Mouse (Mus musculus) myocyte (in vitro differentiated cells): ENCODE measurements around the gene Auts2.

Experiments
- CEBPB ChIP-seq: IDR thresholded peaks from 2 replicates; pipeline ENCODE4 v1.6.1; 2011; ENCODE audit warnings: mild to moderate bottlenecking, moderate library complexity; ENCODE audit not compliant: poor library complexity, insufficient read depth, severe bottlenecking
- E2F4 ChIP-seq: IDR thresholded peaks from one replicate; pipeline ENCODE4 v1.6.1; 2011; ENCODE audit warnings: mild to moderate bottlenecking, control low read depth, moderate library complexity; ENCODE audit not compliant: insufficient read depth
- MAX ChIP-seq: IDR thresholded peaks from one replicate; pipeline ENCODE4 v1.6.1; 2011; ENCODE audit warnings: low read depth, mild to moderate bottlenecking, control low read depth
- MYOG ChIP-seq, 3 experiments: IDR thresholded peaks; one replicate each; pipeline ENCODE4 v1.6.1; 2011; ENCODE audit warnings: control low read depth in 2 of 3, low read depth in 2 of 3, mild to moderate bottlenecking in 2 of 3; ENCODE audit not compliant: insufficient read length in 2 of 3, control insufficient read depth in 1 of 3, insufficient read depth in 1 of 3
- POLR2A ChIP-seq: IDR thresholded peaks from one replicate; pipeline ENCODE4 v1.6.1; 2011; ENCODE audit warnings: low read depth, mild to moderate bottlenecking, control low read depth, moderate library complexity; ENCODE audit not compliant: insufficient read length
- POLR2AphosphoS2 ChIP-seq: IDR thresholded peaks from one replicate; pipeline ENCODE4 v1.6.1; 2011; ENCODE audit warnings: low read depth, control low read depth; ENCODE audit not compliant: insufficient read length
- TCF12 ChIP-seq: IDR thresholded peaks from one replicate; pipeline ENCODE4 v1.6.1; 2011; ENCODE audit warnings: mild to moderate bottlenecking, control low read depth; ENCODE audit not compliant: poor library complexity, insufficient read depth, severe bottlenecking
- USF1 ChIP-seq: IDR thresholded peaks from one replicate; pipeline ENCODE4 v1.6.1; 2011; ENCODE audit warnings: low read depth, mild to moderate bottlenecking, control low read depth, moderate library complexity

DNA sequence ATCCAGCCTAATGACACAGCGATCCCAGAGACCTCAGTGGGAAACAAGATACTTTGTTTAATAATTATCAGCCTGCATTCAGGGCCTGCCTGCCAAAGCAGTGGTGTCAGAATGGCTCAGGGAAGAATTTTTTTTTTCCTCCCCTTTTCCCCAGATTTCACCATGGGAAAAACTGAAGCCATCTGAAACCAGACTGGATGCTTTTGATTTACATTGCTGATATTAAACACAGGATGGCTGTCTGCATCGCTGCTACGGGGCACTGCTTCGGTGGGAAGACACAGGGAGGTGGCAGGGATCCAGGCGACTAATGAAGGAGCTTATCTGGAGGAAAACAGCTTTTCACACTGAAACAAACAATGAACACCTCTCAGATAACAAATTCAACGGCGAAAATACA, 912.6 kb downstream of the Auts2 start:
- TF ChIP-seq TCF12 (no peak), POLR2A (no peak), MAX (no peak), POLR2AphosphoS2 (no peak), USF1 (no peak), CEBPB (no peak), E2F4 (no peak), MYOG (IDR thresholded peaks at IDR 0.05; ENCODE audit: control insufficient read depth in 1 of 3, insufficient read depth in 1 of 3, insufficient read length in 2 of 3, low read depth in 2 of 3) (no peak)
